Mouse (Mus musculus) MEL (cell line): ENCODE data around the gene Tmem44.

ENCODE experiments used
- POLR2A ChIP-seq, 2 experiments: IDR thresholded peaks; 2 replicates each; pipeline ENCODE4 v1.6.1; 2011 to 2012; ENCODE audit warnings: low read length in 2 of 2, mild to moderate bottlenecking in 2 of 2, control low read depth in 1 of 2, improper control_type of control experiment in 1 of 2, low read depth in 1 of 2, moderate library complexity in 1 of 2; ENCODE audit not compliant: control insufficient read depth in 1 of 2, insufficient read depth in 1 of 2, poor library complexity in 1 of 2
- USF1 ChIP-seq: IDR thresholded peaks from 2 replicates; pipeline ENCODE4 v1.6.1; 2014; ENCODE audit warnings: low read depth, mild to moderate bottlenecking, inconsistent platforms, low read length, improper control_type of control experiment, moderate library complexity

- TF ChIP-seq USF1 (no peak), POLR2A (IDR thresholded peaks at IDR 0.05; ENCODE audit: control insufficient read depth in 1 of 2, insufficient read depth in 1 of 2, low read depth in 1 of 2, low read length in 2 of 2, poor library complexity in 1 of 2) (no peak)
Observed at GRCm38 (mm10) chr16:30503958-30504357, 46.7 kb downstream of the Tmem44 start.
